Mouse (Mus musculus): Measurements from ENCODE around the gene Mt1.

The Mt1 gene

GRCm38 (mm10) chr8:94173848-94174403, 5.0 kb upstream of the Mt1 start:
- no peak for DNase-seq

- no peak for DNase-seq
Observed at GRCm38 (mm10) chr8:94174619-94175213, 4.2 kb upstream of the Mt1 start.

DNA sequence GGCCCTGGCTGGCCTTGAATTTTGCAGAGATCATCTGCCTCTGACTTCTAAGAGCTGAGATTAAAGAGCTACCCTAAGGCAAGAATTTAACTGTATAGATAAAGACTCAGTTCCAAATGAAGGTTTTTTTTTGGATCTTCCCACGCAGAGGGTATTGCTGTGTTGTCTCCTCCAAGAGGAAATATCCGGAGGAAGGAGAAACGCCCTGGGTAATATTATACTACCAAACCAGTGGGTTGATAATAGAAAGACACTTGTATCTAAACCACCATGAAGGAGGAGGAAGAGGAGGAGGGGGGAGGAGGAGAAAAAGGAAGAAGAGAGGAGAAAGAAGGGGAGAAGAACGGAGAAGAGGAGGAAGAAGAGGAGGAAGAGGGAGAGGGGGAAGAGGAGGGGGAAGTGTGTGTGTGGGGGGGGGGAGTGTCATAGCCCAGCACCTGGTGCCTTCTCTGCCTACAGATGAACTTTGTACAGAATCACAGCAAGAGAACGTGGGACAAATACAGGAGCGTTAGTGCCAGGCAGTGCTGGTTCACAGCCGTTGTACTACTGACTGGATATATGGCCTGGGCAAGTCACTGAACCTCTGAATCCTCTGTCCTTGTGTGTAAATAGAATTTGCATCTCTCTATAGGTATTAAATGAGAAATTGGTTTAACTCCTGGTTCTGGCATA, 1.0 kb upstream of the Mt1 start:
- no peak for DNase-seq

- DNase-seq: no peak
Observed at GRCm38 (mm10) chr8:94179713-94180560, 1.1 kb downstream of the Mt1 start.

DNA sequence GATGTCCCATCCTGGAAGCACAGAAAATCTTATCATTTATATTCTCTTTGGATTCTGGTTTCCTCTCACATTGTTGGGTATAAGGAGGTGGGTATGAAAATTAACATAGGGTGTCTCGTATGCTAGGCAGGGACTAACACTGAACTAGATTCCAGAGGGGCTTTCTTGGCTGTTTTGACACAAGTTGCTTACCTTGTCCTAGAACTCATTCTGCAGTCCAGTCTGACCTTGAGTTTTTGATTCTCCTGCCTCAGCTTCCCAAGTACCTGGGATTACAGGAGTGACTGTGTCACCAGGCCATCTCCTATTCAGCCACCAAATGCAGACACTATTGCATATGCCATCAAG, 1.7 kb downstream of the Mt1 start:
- no peak for DNase-seq

DNA sequence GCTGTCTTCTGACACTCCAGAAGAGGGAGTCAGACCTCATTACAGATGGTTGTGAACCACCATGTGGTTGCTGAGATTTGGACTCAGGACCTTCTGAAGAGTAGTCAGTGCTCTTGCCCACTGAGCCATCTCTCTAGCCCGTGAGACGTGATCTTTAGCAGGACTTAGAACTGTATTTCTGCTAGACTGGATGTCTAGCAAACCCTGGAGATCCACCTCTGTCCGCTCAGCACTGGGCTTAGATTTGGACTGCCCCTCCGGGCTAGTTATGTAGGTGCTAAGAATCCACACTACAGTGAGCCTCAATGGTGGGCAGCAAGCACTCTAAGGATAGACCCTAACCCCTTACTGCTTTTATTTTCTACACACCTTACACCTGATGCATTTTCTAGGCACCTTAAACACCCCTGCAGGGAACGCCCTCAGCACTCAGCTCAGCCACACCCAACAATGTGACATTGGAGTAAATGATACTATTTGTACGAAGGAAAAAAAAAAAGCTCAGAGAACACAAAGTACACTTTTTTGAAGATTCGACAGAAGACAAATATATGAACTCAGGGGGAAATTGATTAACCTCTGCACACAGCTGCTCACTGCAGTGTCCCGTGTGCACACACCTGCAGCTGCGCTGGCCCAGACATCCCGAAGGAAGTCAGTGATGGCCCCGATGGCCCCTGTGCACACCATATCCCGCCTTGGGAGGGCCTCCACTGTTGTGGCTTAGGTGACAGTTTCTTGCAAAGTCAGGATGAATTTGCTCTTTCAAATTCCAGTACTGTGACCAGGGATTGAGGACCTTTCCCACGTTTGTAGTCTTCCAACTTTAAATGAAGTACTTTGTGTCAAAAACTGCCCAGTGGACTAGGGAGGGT, 3.4 kb downstream of the Mt1 start:
- DNase-seq: no peak

GRCm38 (mm10) chr8:94183117-94183516, 4.2 kb downstream of the Mt1 start:
- peak; percentile 83 for DNase-seq

DNA sequence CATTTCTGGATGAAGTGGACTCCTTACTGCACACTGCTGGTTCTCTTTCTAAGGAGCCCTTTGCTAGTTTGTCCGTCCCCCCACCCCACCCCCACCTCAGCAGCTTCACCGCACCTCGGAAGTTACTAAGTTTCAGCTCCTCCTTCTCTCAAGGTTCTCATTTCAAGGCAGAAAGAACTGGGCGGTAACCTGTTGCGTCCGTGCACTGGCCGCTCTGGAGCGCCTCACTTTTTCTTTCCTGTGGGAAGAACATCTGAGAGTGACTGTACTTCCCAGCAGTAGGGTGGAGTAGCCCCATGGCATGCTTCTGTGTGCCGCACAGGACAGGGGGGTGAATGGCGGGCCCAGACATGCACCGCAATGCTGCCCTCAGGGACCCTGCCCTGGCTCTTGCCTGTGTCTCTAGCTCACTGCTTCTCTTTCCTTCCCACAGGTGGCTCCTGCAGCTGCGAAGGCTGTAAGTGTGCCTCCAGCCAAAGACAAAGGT, 5.5 kb downstream of the Mt1 start:
- no peak for DNase-seq

DNA sequence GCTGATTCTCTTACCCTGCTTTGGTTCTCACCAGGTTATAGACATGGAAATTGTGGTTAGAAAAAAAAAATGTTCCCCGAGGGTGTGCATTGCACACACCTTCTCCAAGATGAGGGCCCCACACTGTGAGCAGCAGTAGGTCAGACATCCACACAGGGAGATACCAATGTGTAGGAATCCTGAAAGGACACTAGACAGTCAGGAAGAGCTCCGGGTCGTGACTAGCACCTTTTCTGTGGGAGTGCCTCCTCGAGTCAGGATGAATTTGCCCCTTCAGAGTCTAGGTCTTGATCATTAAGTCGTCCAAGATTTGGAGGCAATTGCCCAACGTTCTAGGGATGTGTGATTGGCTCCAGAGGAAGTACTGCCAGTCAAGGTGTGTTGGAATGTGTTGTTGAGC, 6.9 kb downstream of the Mt1 start:
- DNase-seq: no peak

GRCm38 (mm10) chr8:94186542-94186941, 7.7 kb downstream of the Mt1 start:
- peak; percentile 84 for DNase-seq

- no peak for DNase-seq
Observed at GRCm38 (mm10) chr8:94187290-94188002, 8.6 kb downstream of the Mt1 start.

DNA sequence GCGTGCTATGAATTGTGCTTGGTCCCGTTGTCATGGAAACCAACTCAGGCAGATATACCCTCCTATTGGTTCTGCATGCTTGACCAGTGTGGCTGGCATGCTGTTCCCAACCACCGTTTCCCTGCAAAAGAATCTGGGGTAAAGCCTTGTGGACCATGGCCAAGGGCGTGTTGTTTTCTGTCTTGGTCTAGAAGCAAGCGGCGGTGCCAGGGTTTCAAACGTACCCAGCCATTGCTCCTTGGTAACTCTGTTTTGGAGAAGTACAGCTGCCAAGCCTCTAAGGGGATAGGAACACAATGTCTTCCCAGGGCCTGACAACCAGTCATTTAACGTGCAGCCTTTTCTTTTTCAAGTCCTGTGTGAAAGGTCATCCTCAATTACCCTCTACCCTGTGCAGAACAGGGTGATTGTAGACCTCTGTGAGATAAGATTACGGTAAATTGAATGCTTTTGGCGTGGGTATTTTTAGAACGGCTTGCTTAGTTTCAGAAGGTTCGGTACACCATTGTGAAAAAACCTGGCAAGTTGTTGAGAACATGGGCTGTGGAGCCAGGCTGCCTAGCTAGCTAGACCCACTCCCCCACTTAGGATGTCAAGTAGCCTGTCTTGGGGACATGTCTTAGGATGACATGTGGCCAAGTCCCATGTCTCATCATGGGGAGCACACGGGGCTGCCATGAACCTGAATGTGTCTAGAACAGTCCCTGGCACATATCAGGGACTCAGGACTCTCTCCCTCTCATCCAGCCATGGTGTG, 10.6 kb downstream of the Mt1 start:
- no peak for DNase-seq

DNA sequence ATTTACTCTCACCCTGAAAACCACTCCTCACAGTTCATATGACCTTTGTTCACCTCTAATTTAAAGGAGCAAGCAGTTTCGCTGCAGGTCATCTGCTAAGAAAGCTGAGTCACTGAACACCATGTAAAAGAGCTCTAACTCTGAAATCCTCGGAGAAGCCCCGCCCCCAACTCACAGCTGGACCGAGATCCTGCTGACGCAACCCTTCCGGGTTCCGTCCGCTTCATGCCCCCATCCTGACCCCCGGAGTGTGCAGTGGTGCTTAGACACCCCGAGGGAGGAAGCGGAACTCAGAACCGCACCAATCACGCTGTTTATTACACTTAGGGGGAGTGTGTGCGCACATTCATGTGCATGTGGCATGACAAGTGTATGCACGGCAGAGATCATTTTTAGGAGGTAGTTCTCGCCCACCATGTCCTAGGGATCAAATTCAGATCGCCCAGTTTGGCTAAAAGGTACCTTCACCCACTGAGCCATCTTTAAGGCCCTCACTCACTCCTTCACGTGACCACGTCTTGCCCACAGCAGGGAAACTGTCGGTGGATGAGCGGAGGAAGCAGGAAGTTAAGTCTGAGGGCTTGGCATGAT, 12.3 kb downstream of the Mt1 start:
- DNase-seq: peak; percentile 90

DNA sequence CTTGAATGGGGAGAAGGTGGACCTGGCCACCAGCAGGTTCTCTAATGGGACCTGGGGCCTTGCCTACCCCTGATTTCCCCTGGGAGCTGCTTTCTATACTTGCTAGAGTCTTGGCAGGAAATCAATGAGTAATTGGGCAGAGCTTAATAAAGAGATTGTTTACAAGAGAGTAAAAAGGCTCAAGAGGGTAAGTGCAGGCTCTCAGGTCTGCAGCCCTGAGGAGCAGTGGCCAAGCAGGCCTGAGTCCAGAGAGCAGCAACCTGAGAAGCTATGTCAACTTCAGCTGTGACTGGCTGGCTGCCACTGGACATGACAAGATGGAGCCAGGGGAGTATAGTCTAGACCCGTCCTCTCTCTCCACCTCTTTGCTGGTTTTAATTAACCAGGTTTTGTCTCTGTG, 14.0 kb downstream of the Mt1 start:
- no peak for DNase-seq

DNA sequence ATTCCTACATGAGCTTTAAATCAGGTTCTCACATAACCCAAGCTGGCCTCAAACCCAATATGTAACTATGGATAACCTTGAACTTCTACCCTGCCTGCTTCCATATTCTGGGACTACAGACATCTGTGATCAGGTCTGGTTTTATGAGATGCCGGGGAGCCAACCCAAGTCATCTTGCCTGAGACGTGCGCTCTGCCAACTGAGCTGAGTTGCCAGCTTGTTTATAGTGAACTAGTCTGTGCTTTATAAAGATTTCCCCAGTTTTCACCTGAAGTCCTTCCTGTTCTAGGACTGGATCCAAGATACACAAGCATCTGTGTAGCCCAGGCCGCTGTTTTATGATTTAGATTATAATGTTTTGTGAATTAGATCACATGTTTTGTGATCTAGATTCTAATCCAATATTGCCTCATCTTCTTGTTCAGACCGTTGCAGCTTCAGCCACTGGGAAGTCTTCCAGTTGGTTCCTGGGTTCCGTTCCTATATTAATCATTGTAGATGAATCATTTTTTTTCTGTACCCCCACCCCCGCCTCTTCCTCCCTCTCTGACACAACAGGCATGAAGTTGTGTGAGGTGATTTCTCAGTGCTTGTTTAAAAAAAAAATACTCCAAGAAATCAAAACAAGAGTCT, 15.8 kb downstream of the Mt1 start:
- DNase-seq: no peak

DNA sequence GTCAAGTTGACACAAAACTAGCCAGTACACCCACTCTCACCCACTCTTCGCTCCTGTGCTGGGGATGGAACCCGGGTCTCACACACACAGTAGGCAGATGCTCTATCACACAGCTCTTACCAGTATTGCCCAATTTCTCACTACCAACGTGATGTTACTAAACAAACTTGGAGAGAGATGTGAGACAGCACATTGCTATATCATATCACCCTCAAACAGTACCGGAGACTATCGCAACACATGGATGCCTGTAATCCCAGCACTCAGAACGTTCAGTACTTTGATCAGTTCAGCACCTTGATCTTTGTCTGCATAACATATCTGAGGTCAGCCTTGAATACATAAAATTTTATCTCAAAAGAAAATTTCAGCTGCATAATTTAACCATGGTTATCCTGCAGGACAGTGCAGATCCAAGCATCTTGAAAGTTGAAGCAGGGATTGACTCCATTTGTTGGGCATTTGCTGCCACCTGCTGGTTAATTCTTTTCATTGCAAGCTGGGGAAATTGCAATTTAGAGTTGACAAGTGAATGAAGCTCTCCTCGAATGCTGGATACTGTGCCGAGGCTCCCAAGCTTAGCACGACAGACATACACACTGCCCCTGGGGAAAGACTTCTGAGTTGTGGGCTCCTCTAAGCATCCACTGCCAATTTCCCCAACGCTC, 20.5 kb downstream of the Mt1 start:
- DNase-seq: peak; percentile 78

GRCm38 (mm10) chr8:94204043-94204442, 25.2 kb downstream of the Mt1 start:
- DNase-seq: no peak

GRCm38 (mm10) chr8:94205736-94206135, 26.9 kb downstream of the Mt1 start:
- DNase-seq: peak; percentile 87

GRCm38 (mm10) chr8:94206256-94206655, 27.4 kb downstream of the Mt1 start:
- DNase-seq: no peak

- DNase-seq: no peak
Observed at GRCm38 (mm10) chr8:94207491-94207890, 28.6 kb downstream of the Mt1 start.

Measured in lung, postnatal 10 days (tissue).